Mouse (Mus musculus) retina, postnatal 1 day (tissue): ENCODE results near the gene Wfdc10.
A peak's percentile ranks its signal among the peaks of the same experiment; 100 is the strongest.
"Not testable (repeated sequence)": the region's sequence is repeated elsewhere in the genome, so short reads cannot be mapped to it uniquely, and the experiment has no call there.

Experiments used
- DNase-seq: peaks from one replicate; pipeline ENCODE4 v3.0.0-alpha.2; 2012

Gene Wfdc10

GRCm38 (mm10) chr2:164655858-164656257 lies at the start of gene Wfdc10:
Wfdc10 (plus strand) TSS chr2:164656046.
- DNase-seq, result peak; percentile 65

GRCm38 (mm10) chr2:164608781-164609180 lies 47.1 kb upstream of the Wfdc10 start:
- DNase-seq, result no peak

GRCm38 (mm10) chr2:164613471-164613870 lies 42.4 kb upstream of the Wfdc10 start, which contains the start of the genes Wfdc6b and Wfdc8:
Wfdc6b (plus strand) TSS chr2:164613522.
Wfdc8 (minus strand) TSS chr2:164613626.
- not testable (repeated sequence) for DNase-seq

GRCm38 (mm10) chr2:164615386-164615785 lies 40.5 kb upstream of the Wfdc10 start:
- DNase-seq, result no peak

- no peak for DNase-seq
Observed at GRCm38 (mm10) chr2:164619050-164619449, 36.8 kb upstream of the Wfdc10 start.

GRCm38 (mm10) chr2:164621775-164622174 lies 34.1 kb upstream of the Wfdc10 start:
- no peak for DNase-seq

GRCm38 (mm10) chr2:164635266-164635665 lies 20.6 kb upstream of the Wfdc10 start:
- DNase-seq, result peak; percentile 11

GRCm38 (mm10) chr2:164638696-164639095 lies 17.1 kb upstream of the Wfdc10 start, which contains the start of gene Wfdc16:
Wfdc16 (minus strand) TSS chr2:164638796.
- DNase-seq, result no peak

GRCm38 (mm10) chr2:164641129-164641528 lies 14.7 kb upstream of the Wfdc10 start:
- DNase-seq, result no peak

GRCm38 (mm10) chr2:164641881-164642673 lies 13.8 kb upstream of the Wfdc10 start:
- peak; percentile 12 for DNase-seq

GRCm38 (mm10) chr2:164656483-164656882 lies 637 bp downstream of the Wfdc10 start, which contains the start of gene Wfdc9:
Wfdc9 (minus strand) TSS chr2:164656583.
- DNase-seq, result no peak

GRCm38 (mm10) chr2:164664851-164665250 lies 9.0 kb downstream of the Wfdc10 start:
- no peak for DNase-seq

GRCm38 (mm10) chr2:164670261-164670660 lies 14.4 kb downstream of the Wfdc10 start:
- no peak for DNase-seq

GRCm38 (mm10) chr2:164670938-164671337 lies 15.1 kb downstream of the Wfdc10 start:
- DNase-seq, result no peak

GRCm38 (mm10) chr2:164673987-164674386 lies 18.1 kb downstream of the Wfdc10 start, which contains the start of gene Wfdc11:
Wfdc11 (minus strand) TSS chr2:164674087.
- no peak for DNase-seq

- no peak for DNase-seq
Observed at GRCm38 (mm10) chr2:164676103-164676502, 20.3 kb downstream of the Wfdc10 start.

- no peak for DNase-seq
Observed at GRCm38 (mm10) chr2:164676916-164677685, 21.3 kb downstream of the Wfdc10 start.

- DNase-seq, result peak; percentile 93
Observed at GRCm38 (mm10) chr2:164678848-164679625, 23.2 kb downstream of the Wfdc10 start.

GRCm38 (mm10) chr2:164679906-164680305 lies 24.1 kb downstream of the Wfdc10 start:
- no peak for DNase-seq

GRCm38 (mm10) chr2:164684807-164685206 lies 29.0 kb downstream of the Wfdc10 start, which contains the start of gene Wfdc13:
Wfdc13 (plus strand) TSS chr2:164685107.
- DNase-seq, result no peak

GRCm38 (mm10) chr2:164698201-164698600 lies 42.4 kb downstream of the Wfdc10 start, which contains the start of gene Spint4:
Spint4 (plus strand) TSS chr2:164698501.
- DNase-seq, result no peak

- DNase-seq, result no peak
Observed at GRCm38 (mm10) chr2:164700959-164701358, 45.1 kb downstream of the Wfdc10 start.

- no peak for DNase-seq
Observed at GRCm38 (mm10) chr2:164701761-164702160, 45.9 kb downstream of the Wfdc10 start.
